Mouse (Mus musculus) myocyte (in vitro differentiated cells): Measurements from ENCODE around the gene Fam20b.

ENCODE experiments used
- E2F4 ChIP-seq: IDR thresholded peaks from one replicate; pipeline ENCODE4 v1.6.1; 2011; ENCODE audit warnings: mild to moderate bottlenecking, control low read depth, moderate library complexity; ENCODE audit not compliant: insufficient read depth
- MAX ChIP-seq: IDR thresholded peaks from one replicate; pipeline ENCODE4 v1.6.1; 2011; ENCODE audit warnings: low read depth, mild to moderate bottlenecking, control low read depth
- POLR2A ChIP-seq: IDR thresholded peaks from one replicate; pipeline ENCODE4 v1.6.1; 2011; ENCODE audit warnings: low read depth, mild to moderate bottlenecking, control low read depth, moderate library complexity; ENCODE audit not compliant: insufficient read length
- POLR2AphosphoS2 ChIP-seq: IDR thresholded peaks from one replicate; pipeline ENCODE4 v1.6.1; 2011; ENCODE audit warnings: low read depth, control low read depth; ENCODE audit not compliant: insufficient read length
- REST ChIP-seq: IDR thresholded peaks from one replicate; pipeline ENCODE4 v1.6.1; 2011; ENCODE audit warnings: mild to moderate bottlenecking, control low read depth, moderate library complexity; ENCODE audit not compliant: insufficient read depth, insufficient read length
- TCF12 ChIP-seq: IDR thresholded peaks from one replicate; pipeline ENCODE4 v1.6.1; 2011; ENCODE audit warnings: mild to moderate bottlenecking, control low read depth; ENCODE audit not compliant: poor library complexity, insufficient read depth, severe bottlenecking
- TCF3 ChIP-seq: IDR thresholded peaks from one replicate; pipeline ENCODE4 v1.6.1; 2011; ENCODE audit warnings: low read depth, control low read depth; ENCODE audit not compliant: insufficient read length
- USF1 ChIP-seq: IDR thresholded peaks from one replicate; pipeline ENCODE4 v1.6.1; 2011; ENCODE audit warnings: low read depth, mild to moderate bottlenecking, control low read depth, moderate library complexity

- TF ChIP-seq MAX (no peak), POLR2A (no peak), REST (no peak), TCF12 (no peak), TCF3 (no peak), POLR2AphosphoS2 (no peak), USF1 (no peak), E2F4 (no peak)
Measured at GRCm38 (mm10) chr1:156764584-156764983, 45.7 kb upstream of the Fam20b start.
